Mouse (Mus musculus) neural tube, embryonic 15.5 days (tissue): ENCODE results near the gene Capzb. TPM values are rescaled to one million over a fixed set of nuclear protein-coding genes. Genes with fewer than 3 reads are reported as not detected.

Experiments
- ATAC-seq: fragments of 200-750 bp; cut with Nextera tagmentation; 2 replicates; pipeline ENCODE4 v1.8.0; 2017; ENCODE audit warnings: mild to moderate bottlenecking, moderate TSS enrichment, moderate library complexity; ENCODE audit not compliant: low FRiP score
- H3K27ac ChIP-seq: fragments of 300-500 bp; sonication (generic); replicated peaks from 2 replicates; pipeline ENCODE4 v1.5.1; 2015; ENCODE audit warnings: mild to moderate bottlenecking, inconsistent platforms
- H3K27me3 ChIP-seq: fragments of 300-500 bp; sonication (generic); replicated peaks from 2 replicates; pipeline ENCODE4 v1.6.1; 2015; ENCODE audit warnings: inconsistent platforms
- H3K36me3 ChIP-seq: fragments of 300-500 bp; sonication (generic); 2 replicates; pipeline ENCODE4 v1.6.1; 2015; ENCODE audit warnings: inconsistent platforms
- H3K4me1 ChIP-seq: fragments of 300-500 bp; sonication (generic); 2 replicates; pipeline ENCODE4 v1.6.1; 2015; ENCODE audit warnings: inconsistent platforms
- H3K4me2 ChIP-seq: fragments of 300-500 bp; sonication (generic); 2 replicates; pipeline ENCODE4 v1.6.1; 2015; ENCODE audit warnings: inconsistent platforms, mild to moderate bottlenecking, moderate library complexity
- H3K4me3 ChIP-seq: fragments of 300-500 bp; sonication (generic); replicated peaks from 2 replicates; pipeline ENCODE4 v1.5.1; 2015; ENCODE audit warnings: mild to moderate bottlenecking, inconsistent platforms
- H3K9ac ChIP-seq: fragments of 300-500 bp; sonication (generic); replicated peaks from 2 replicates; pipeline ENCODE4 v1.6.1; 2015; ENCODE audit warnings: mild to moderate bottlenecking, inconsistent platforms
- H3K9me3 ChIP-seq: fragments of 300-500 bp; sonication (generic); replicated peaks from 2 replicates; pipeline ENCODE4 v1.6.1; 2016; ENCODE audit warnings: inconsistent platforms
- WGBS: fragments of 180-500 bp; shearing (Covaris S2); methylation state at CpG from one replicate; pipeline ENCODE4 v1.1.7; 2015; ENCODE audit warnings: mixed read lengths; 5-methylcytosine and 5-hydroxymethylcytosine counted together
- polyA plus RNA-seq: library from polyadenylated mRNA; unstranded; fragments of >200 nt; fragmentation: Nextera tagmentation; extraction: Ambion mirVana; gene quantifications from 2 replicates; pipeline ENCODE4 v1.2.1, GENCODE M21; 2015

Gene Capzb
- polyA plus RNA-seq, 1 experiment from 2014 or later = 323 TPM

DNA sequence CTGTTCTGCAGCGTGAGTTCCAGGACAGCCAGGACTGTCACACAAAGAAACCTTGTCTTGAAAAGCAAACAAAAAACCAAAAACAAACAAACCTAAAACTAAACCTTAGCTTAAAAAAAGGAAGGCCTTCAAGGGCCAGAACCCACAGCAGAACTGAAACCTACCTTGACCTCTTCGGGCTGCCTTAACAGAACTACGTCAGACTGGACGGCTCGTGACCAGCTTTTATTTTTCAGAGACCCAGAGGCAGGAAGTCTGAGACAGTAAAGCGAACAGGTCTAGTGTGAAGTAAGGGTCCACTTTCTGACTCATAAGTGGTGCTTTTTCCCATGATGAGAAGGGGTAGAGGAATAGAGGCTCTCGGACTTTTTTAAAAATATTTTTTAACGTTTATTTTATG, 26.5 kb upstream of the Capzb start:
- H3K27ac ChIP-seq = no peak overlapping the region
- H3K36me3 ChIP-seq = no peaks in the 10 kb centered on the region
- no peak for ATAC-seq
- 89% methylated on average over 8 of the region's 8 CpGs for WGBS
- no peak overlapping the region for H3K4me3 ChIP-seq
- no peak overlapping the region for H3K4me2 ChIP-seq
- H3K9ac ChIP-seq = no peak overlapping the region
- H3K4me1 ChIP-seq = no peaks in the 10 kb centered on the region
- H3K27me3 ChIP-seq = no peaks in the 10 kb centered on the region
- no peaks in the 10 kb centered on the region for H3K9me3 ChIP-seq

DNA sequence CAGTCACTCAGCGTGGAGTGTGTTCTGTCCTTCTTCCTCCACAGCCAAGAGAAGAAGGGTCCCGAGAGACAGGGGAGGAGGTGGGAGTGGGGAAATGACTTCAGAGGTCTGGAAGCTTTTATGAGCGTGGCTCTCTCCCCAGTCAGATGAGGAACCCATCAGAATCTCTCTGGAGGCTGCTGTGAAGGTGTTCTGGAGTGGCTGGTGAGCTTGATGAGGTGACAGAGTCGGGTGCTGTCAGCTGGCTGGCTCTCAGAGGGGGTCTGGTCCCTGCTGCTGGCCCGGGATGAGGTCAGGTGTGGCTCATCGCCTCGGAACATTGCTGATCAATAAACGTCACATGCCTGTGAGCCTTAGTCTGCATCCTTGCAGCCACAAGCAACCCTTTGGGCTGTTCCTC, 25.6 kb upstream of the Capzb start:
- no peaks in the 10 kb centered on the region for H3K36me3 ChIP-seq
- no peak overlapping the region for H3K4me3 ChIP-seq
- H3K27ac ChIP-seq = no peak overlapping the region
- no peak for ATAC-seq
- no peaks in the 10 kb centered on the region for H3K27me3 ChIP-seq
- H3K4me2 ChIP-seq = no peak overlapping the region
- H3K9ac ChIP-seq = no peak overlapping the region
- no peaks in the 10 kb centered on the region for H3K4me1 ChIP-seq
- no peaks in the 10 kb centered on the region for H3K9me3 ChIP-seq
- WGBS = 75% methylated on average over 8 of the region's 8 CpGs

DNA sequence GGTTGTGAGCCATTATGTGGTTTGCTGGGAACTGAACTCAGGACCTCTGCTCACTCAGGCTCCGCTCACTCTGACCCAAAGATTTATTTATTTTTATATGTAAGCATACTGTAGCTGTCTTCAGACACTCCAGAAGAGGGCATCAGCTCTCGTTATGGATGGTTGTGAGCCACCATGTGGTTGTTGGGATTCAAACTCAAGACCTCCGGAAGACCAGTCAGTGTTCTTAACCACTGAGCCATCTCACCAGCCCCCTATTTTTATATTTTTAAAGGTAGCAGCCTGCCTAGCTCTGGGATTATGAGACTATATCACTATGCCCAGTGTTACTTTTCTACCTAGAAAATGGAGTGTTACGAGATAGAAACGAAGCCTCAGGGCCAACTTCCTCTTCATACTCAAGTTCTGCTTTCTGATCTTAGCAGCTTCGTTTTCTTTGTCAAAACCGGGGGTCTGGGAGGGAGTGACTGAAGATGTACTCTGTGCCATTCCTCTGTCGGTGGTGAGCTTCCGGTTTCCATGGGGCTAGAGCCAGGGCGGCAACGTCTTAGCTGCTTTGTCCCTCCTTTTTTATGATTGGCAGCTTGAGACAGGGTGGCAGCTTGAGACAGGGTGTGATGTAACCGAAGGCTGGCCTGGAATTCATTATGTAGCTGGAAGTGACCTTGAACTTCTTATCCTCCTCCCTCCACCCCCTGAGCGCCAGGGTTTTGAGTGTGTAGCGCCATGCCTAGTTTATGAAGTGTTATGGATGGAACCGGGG, 23.5 kb upstream of the Capzb start:
- Histone ChIP-seq H3K9me3 (no peaks in the 10 kb centered on the region), H3K4me3 (no peak overlapping the region), H3K27ac (no peak overlapping the region), H3K9ac (no peak overlapping the region), H3K36me3 (no peaks in the 10 kb centered on the region), H3K4me2 (no peak overlapping the region), H3K27me3 (no peaks in the 10 kb centered on the region), H3K4me1 (no peaks in the 10 kb centered on the region)
- no peak for ATAC-seq
- 81% methylated on average over 15 of the region's 15 CpGs for WGBS

DNA sequence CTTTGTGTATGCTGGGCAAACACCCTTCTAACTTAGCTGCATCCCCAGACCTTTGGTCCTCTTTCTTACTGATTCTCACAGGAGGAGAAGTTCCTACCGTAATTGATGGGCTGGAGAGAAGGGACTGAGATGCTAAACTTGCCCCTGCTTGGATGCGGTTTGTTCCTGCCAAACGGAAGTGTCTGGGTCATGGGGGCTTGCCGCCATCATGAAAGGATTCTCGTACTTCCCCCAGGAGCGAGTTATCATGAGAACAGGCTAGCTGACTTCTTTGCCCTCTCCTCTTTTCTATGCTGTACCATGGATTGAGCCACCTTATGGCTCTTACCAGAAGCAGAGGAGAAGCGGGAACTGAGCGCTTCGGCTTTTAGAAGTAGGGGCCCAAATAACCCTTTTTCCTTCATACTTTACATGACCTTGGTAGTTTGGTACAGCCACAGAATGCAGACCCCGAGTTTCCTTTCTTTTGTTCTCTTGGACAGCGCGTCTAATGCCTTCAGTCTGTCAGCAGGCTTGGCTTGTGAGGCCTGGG, 22.9 kb upstream of the Capzb start:
- no peak overlapping the region for H3K4me2 ChIP-seq
- H3K4me1 ChIP-seq = no peaks in the 10 kb centered on the region
- ATAC-seq = no peak
- no peak overlapping the region for H3K27ac ChIP-seq
- H3K9me3 ChIP-seq = no peaks in the 10 kb centered on the region
- no peak overlapping the region for H3K4me3 ChIP-seq
- WGBS = 65% methylated on average over 12 of the region's 12 CpGs
- no peak overlapping the region for H3K9ac ChIP-seq
- no peaks in the 10 kb centered on the region for H3K36me3 ChIP-seq
- no peaks in the 10 kb centered on the region for H3K27me3 ChIP-seq

DNA sequence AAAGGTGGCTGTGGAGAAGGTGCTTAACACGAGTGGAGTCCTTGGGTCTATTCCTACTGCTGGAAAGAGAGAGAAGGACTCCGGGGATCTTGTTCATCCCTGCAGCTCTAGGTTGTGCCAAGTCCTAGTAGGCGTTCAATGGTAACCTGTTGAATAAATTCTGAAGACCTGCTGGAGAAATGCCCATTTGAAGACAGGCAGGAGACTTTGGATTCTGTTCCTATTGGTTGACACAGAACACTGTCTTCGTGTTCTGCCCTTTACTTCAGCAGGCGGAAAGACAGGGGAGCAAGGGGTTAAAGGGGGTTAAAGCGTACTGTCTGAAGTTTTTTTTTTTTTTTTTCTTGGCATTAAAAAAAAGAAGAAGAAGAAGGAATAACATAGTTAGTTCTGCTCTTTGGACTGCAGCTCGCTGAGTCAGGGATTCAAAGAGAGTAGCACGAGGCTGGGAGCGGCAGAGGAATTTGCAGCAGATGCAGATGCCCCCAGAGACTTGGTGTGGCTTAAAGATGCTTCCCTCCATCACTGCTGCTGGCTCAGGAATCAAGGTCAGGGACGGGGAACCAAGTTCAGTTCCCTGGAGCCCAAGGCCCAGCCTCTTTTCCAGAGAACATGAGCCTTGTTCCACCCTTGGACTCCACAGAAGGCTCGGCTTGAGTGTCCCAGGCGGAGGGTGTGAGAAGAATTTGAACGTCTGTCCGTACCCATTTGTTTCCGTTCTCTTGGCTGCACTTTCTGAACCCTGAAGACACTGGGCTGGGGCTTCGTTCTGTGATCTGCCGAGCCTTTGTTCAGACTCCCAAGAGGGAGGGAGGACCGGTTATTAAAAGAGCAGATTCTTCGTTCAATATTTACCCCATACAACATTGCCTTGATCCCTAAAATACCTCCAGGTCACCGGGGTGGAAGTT, 17.4 kb upstream of the Capzb start:
- 64% methylated on average over 20 of the region's 20 CpGs for WGBS
- Histone ChIP-seq H3K4me1 (peaks cover 4% of the 10 kb centered on the region; the same call in 1 of the 2 replicates), H3K4me2 (no peak overlapping the region), H3K9ac (no peak overlapping the region), H3K9me3 (no peaks in the 10 kb centered on the region), H3K4me3 (no peak overlapping the region), H3K27ac (peak overlapping the region; percentile 25; the same call in 1 of the 2 replicates), H3K36me3 (no peaks in the 10 kb centered on the region), H3K27me3 (no peaks in the 10 kb centered on the region)
- no peak for ATAC-seq

DNA sequence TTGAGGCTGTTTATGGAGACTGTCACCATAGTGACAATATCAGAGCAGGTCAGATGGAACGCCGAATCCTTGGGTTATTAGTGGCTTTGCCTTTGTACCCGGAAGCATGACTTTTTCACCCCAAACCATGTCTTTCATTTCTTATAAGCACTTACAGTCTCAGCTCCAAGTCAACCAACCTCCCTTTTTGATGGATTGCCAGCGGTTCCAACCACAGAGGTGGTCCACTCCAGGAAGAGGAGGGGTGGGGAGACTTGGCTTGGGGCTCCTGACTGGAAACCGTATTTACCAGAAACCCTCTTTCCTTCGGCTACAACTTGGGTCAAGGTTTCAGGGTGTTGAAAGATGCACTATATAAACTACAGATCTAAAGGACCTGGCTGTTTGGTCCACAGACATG, 16.7 kb upstream of the Capzb start:
- no peak overlapping the region for H3K4me2 ChIP-seq
- no peaks in the 10 kb centered on the region for H3K36me3 ChIP-seq
- peaks cover 4% of the 10 kb centered on the region; the same call in 1 of the 2 replicates for H3K4me1 ChIP-seq
- WGBS = 86% methylated on average over 6 of the region's 6 CpGs
- H3K9ac ChIP-seq = no peak overlapping the region
- no peaks in the 10 kb centered on the region for H3K27me3 ChIP-seq
- H3K9me3 ChIP-seq = no peaks in the 10 kb centered on the region
- H3K4me3 ChIP-seq = no peak overlapping the region
- no peak overlapping the region; the same call in 1 of the 2 replicates for H3K27ac ChIP-seq
- ATAC-seq = no peak

DNA sequence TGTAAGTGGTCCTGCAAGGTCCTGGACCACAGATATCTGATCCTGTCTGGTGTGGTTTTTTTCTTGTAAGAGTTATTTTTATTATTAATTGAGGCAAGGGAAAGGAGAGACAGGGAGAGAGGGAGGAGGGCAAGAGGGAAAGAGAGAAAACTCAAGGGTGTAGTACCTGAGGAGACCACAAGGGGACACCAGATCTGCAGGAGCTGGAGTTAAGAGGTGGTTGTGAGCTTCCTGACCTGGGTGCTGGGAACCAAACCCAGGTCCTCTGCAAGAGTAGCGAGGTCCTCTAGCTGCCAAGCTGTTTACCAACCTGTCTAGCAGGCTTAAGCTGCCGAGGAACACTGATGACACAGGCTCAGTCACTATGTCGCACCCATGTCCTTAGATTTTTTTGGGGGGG, 14.8 kb upstream of the Capzb start:
- no peak for ATAC-seq
- peaks cover 4% of the 10 kb centered on the region; the same call in 1 of the 2 replicates for H3K4me1 ChIP-seq
- H3K27ac ChIP-seq = no peak overlapping the region
- WGBS = 96% methylated on average over 3 of the region's 3 CpGs
- no peaks in the 10 kb centered on the region for H3K27me3 ChIP-seq
- H3K9ac ChIP-seq = no peak overlapping the region
- no peaks in the 10 kb centered on the region for H3K36me3 ChIP-seq
- no peaks in the 10 kb centered on the region for H3K9me3 ChIP-seq
- H3K4me2 ChIP-seq = no peak overlapping the region
- no peak overlapping the region for H3K4me3 ChIP-seq

DNA sequence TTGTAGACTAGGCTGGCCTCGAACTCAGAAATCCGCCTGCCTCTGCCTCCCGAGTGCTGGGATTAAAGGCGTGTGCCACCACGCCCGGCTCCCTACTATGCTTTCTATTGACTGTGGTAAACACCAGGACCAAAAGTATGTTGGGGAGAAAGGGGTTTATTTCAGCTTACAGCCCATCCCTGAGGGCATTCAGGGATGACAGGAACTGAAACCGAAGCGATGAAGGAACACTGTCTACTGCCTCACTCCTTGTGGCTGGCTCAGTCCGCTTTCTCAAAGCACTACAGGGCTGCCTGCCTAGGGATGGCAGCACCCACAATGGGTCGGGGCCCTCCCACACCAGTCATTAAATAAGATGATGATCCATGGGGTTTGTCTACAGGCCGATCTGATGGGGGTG, 14.3 kb upstream of the Capzb start:
- Histone ChIP-seq H3K36me3 (no peaks in the 10 kb centered on the region), H3K4me3 (no peak overlapping the region), H3K9ac (no peak overlapping the region), H3K27ac (no peak overlapping the region), H3K4me1 (peaks cover 4% of the 10 kb centered on the region; the same call in 1 of the 2 replicates), H3K4me2 (no peak overlapping the region), H3K9me3 (no peaks in the 10 kb centered on the region), H3K27me3 (no peaks in the 10 kb centered on the region)
- WGBS = 98% methylated on average over 11 of the region's 11 CpGs
- ATAC-seq = no peak

DNA sequence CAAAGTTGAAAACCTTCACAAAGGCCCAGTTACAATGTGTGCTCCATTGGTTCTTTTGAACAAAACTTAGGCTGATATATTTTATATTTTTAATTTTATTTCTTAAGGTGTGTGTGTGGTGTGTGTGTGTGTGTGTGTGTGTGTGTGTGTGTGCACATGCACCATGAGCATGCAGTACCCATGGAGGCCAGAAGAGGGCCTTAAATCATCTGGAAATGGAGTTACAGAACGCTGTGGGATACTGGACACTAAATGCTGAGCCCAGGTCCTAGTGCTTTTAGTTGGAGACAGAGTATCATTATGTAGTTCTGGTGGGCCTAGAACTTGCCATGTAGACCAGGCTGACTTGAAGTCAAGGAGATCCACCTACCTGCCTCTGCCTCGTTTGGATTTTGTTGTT, 13.5 kb upstream of the Capzb start:
- Histone ChIP-seq H3K27me3 (no peaks in the 10 kb centered on the region), H3K9me3 (no peaks in the 10 kb centered on the region), H3K36me3 (no peaks in the 10 kb centered on the region), H3K4me1 (peaks cover 4% of the 10 kb centered on the region; the same call in 1 of the 2 replicates), H3K27ac (no peak overlapping the region), H3K4me3 (no peak overlapping the region), H3K9ac (no peak overlapping the region), H3K4me2 (no peak overlapping the region)
- 86% methylated on average over 2 of the region's 2 CpGs for WGBS
- ATAC-seq = no peak

DNA sequence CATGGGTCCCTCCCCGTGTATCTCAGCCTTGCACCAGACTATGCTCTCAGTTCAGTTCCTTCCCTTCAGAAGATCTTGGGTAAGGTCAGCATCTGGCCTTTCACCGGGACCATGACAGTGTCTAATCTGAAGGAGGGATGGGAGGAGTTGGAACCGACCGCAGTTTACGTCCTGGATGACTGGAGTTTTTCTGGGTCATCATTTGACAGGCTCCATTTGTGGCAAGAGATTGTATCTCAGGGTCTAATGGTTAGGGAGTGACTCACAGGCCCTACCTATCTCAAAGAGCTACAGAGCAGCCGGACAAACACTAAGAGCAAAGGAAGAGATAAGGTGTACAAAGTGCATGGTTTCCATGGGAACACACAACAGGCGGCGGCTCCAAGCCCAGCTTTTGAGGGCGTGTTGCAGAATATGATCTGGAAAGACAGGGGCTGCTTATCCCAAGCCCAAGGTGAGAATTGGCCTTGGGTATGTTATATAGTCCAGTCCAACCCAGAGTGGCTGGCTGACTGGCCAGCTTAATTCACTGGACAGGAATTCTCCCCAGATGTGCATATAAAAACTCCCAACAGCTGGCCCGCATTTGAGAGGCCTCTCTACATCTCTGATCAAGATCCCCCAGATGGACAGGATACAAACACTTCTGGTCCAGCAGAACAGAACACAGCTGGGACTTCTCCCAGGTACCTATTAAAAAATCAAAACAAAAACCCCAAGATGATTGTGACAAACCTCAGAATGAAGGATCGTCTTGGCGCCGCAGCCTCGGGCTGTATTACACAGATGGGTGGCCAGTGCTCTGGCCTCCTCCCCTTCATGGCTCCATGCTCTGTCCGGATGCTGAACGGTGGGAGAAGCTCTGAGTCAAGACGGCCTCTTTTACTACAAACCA, 12.7 kb upstream of the Capzb start:
- no peaks in the 10 kb centered on the region for H3K9me3 ChIP-seq
- H3K9ac ChIP-seq = no peak overlapping the region
- H3K27ac ChIP-seq = no peak overlapping the region
- H3K4me2 ChIP-seq = no peak overlapping the region
- no peak for ATAC-seq
- H3K27me3 ChIP-seq = no peaks in the 10 kb centered on the region
- H3K36me3 ChIP-seq = no peaks in the 10 kb centered on the region
- WGBS = 86% methylated on average over 17 of the region's 17 CpGs
- no peak overlapping the region for H3K4me3 ChIP-seq
- H3K4me1 ChIP-seq = peaks cover 4% of the 10 kb centered on the region; the same call in 1 of the 2 replicates

DNA sequence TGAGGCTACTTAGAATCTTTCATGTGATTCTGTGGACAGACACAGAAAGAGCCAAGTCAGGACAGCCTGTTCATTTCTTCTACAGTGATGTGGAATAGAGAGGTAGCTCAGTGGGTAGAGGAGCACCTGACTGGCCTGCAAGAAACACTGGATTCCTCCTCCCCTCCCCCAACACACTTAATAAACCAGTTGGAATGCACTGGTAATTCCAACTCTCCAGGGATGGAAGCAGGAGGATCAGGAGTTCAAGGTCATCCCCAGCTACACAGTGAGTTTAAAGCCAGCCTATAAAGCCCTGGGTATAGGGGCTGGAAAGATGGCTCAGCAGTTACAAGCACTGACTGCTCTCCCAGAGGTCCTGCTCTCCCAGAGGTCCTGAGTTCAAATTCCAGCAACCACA, 10.2 kb upstream of the Capzb start:
- ATAC-seq = no peak
- no peaks in the 10 kb centered on the region for H3K27me3 ChIP-seq
- no peak overlapping the region for H3K27ac ChIP-seq
- no peaks in the 10 kb centered on the region for H3K9me3 ChIP-seq
- no peak overlapping the region for H3K4me3 ChIP-seq
- H3K4me1 ChIP-seq = no peaks in the 10 kb centered on the region
- H3K36me3 ChIP-seq = no peaks in the 10 kb centered on the region
- H3K9ac ChIP-seq = no peak overlapping the region
- no peak overlapping the region for H3K4me2 ChIP-seq
